Mouse (Mus musculus): ENCODE results near the gene Gins2. TPM values are rescaled to one million over a fixed set of nuclear protein-coding genes. Genes with fewer than 3 reads are reported as not detected.

Gene Gins2
- total RNA-seq, 2 experiments from 2014 or later = 0.80 TPM; not detected in 1

DNA sequence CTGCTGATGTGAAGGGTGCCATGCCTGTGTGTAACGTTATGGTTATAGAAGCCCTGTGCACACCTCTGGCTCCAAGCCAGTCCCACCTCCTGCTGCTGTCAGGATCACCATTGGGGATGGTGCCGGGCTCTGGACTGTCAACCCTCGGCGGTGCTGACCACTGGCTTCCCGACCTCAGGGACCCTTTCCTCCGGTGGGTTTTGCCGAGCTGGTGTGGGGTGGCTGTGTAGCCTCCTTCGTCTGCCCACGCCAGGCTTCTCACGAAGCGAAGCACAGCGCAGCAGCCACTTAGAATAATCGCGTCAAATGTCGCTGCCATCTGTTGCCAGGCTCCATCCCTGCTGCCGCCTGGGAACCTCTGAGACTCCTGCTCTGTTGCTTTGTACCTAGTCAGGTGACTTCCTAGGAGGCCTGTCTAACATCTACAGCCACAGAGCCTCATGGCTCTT, 40.8 kb downstream of the Gins2 start:
- no peak for DNase-seq (ENCODE audit: low spot score)

DNA sequence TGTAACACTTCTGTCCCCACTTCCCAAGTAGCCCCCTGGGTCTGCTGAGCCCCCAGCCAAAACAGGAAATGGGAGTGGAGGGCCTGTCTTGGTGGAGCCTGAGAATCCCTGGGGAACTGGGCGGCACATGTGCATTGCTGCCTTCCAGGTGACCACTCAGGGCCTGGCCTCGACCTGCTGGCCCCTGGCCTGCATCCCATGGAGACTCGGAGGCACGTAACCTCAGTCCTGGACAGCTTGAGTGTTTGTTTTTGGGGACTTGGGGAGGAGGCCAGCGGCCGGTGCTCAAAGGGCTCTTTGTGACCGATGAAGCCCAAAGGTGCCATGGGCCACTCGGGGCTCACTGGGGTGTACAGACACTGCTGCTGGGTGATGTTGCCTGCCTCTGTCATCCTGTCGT, 41.5 kb downstream of the Gins2 start:
- no peak for DNase-seq (ENCODE audit: low spot score)

DNA sequence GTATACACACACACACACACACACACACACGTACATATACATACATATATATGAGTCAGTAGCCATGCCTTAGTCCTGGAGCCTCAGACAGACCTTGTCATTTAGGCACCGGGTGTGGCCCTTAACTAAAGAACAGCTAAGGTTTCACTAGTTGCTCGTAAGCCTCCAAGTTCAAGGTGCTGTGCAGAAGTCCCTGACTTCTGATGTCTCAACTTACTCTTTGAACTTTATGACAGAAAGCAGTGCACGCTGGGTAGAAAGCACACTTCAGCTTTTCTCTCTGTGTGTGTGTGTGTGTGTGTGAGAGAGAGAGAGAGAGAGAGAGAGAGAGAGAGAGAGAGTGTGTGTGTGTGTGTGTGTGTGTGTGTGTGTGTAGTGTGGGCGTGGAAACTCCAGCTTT, 44.9 kb downstream of the Gins2 start:
- no peak for DNase-seq (ENCODE audit: low spot score)

DNA sequence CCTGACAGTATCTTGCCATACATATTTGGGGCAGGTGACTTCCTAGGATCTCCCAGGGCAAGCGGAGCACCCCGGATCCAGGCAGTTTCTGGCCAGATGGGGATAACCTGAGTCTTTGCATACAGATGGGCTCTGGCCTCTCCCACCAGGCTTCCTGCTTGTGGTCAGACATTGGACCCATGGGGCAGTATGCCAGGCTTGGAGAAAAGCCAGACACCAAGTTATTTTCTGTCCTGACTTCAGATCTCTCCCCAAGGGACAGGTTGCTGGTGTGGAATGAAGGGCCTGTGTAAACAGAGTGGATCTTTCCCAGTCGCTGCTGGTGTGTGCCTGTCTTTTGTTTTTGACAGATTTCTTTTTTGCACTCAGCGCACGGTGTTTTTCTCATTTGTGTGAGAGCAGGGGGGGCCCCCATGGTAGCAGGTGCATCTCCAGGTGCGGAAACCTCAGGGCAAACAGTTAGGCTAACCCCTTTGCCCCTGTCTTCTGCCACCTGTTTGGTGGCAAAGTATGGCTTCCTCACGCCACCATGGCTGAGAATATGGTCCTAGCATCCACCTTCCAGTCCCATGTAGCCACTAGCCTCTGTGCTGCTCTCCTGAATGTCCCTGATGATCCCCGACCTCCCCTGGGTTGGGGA, 45.6 kb downstream of the Gins2 start:
- peak; percentile 87 for DNase-seq (ENCODE audit: low spot score)

DNA sequence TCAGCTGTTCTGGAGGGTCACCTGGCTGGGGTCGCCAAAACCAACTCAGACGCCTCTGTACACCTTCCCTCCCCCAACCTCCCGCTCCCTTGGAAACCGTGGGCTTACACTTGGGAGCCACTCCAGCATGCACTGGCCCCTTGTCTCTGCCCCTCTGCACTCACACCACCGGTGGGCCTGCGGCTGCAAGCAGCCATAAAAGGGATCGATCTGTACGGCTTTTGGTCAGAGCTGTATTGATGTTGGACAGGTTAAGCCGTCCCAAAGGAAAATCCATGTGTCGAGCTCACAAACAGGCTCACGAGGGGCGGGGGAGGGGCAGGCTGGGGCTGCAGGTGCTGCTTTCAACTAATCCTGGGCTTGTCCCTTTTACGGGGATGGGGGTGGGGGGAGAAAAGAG, 46.1 kb downstream of the Gins2 start:
- DNase-seq (ENCODE audit: low spot score) = no peak

DNA sequence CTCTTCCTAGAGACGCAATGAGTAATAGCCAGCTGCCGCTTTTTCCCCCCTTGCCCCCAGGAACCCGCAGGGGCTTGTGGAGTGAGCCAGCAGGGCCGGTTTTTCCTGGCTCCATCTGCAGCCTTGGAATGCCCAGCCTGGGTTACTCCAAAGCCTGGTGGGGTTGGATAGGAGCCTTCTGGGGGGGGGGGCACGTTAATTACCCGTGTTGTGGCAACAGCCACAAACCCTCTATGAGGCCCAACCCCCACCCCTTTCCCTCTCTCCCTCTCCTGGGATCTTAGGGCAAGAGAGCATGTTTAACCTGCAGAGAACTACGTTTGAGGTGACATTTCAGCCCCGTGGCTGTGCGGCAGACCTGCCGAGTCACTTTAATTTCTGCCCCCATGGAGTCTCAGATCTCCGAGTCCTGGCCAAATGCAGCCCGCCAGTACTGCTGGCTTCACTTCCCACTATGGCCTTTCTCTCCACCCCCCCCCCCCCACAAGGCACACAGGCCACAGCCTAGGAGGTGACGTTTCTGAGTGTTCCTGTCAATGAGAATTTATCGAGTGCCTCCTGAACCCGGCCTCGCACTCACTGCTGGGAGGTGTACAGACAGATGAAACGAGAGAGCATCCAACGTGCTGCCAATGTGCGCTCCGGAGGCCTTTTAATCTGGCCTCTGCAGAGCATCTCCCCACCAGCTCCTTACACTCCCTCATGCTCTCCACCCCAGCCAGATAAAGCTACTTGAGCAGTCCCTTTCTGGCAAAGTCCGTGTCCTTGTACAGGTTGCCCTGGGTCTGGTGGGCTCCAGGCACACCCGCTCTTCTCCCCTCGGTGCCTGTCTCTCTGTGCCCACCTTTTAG, 49.1 kb downstream of the Gins2 start:
- peak; percentile 73 for DNase-seq (ENCODE audit: low spot score)

DNA sequence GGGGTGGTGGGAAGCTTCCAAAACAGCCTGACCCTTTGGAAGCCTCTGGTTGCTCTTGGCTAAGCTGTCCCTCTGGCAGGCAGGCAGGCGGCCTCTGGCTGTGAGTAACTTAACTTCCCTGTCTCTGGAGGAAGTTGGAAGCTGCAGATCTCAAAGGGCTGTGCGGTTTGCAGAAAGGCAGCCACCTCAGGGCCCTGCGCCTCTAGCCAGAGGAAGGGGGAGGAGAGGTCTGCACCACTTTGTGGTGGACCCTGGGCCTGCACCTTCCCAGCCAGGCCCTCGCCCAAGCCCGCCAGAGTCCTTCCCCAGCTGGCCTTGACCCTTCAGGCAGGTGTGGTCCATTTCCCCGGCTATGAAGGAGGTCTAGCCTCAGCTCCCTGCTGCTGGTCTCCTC, 49.7 kb downstream of the Gins2 start:
- no peak for DNase-seq (ENCODE audit: low spot score)

DNA sequence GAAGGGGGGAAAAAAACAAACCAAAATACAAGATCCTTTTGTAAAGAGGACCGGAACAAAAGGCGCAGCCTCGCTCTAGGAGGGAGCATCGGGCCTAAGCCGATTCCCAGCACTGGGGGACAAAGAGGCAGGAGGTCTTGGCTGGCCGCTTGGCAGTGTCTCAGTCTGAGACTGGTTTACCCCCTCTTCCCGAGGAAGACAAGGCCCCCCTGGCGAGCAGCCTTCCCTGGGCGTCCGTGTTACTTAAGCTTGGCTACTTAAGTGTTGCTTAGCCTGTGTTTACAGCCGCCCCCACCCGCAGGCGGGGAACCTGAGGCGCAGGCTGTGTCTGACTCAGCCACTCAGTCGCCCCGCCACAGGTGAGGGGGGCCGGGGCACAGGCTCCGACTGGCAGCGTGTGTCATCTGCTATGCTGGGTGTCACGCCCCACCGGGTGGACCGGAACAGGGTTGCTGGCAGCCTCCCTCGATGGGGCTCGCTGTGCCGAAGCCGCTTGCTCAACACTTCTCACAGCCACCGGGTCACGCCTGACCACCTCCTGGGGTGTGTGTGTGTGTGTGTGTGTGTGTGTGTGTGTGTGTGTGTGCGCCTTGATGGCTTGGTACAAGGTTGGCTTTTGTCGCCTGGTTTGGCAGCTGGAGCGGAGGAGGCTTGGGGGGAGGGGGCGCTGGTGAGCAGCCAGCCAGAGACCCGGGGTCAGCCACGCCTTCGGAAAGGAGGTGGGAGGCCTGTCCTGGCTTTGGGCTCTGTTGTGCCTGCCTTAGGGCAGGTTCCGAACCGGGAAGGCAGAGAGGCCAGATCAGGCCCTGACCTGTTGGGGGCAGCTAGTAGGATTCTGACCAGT, 50.5 kb downstream of the Gins2 start:
- DNase-seq (ENCODE audit: low spot score) = peak; percentile 89

DNA sequence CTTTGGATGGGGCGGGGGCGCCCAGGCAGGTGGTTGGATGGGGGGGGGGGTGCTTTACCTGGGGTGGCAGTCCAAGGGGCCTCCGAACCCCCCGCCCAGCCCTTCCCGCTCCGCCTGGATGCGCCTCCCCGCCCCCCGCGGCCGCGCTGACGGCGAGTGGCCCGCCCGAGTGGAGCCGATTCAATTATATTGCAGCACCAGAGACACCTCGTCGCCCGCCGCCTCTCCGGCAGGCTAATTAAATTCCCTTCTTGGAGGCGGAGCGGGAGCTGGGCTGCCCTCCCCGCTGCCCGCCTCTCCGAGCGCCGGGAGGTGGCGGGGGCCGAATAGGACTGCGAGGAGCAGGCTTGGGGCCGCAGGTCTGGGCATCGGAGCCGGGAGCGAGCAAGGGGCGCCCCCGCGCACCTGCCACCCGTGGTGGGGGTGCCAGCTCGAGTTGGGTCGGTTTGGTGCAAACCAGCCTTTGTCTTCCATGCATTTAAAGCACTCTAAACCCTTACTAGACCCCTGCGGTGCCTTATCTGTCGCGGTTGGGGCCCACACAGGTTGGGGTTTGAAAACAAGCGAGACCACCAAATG, 51.2 kb downstream of the Gins2 start:
- peak; percentile 59 for DNase-seq (ENCODE audit: low spot score)

DNA sequence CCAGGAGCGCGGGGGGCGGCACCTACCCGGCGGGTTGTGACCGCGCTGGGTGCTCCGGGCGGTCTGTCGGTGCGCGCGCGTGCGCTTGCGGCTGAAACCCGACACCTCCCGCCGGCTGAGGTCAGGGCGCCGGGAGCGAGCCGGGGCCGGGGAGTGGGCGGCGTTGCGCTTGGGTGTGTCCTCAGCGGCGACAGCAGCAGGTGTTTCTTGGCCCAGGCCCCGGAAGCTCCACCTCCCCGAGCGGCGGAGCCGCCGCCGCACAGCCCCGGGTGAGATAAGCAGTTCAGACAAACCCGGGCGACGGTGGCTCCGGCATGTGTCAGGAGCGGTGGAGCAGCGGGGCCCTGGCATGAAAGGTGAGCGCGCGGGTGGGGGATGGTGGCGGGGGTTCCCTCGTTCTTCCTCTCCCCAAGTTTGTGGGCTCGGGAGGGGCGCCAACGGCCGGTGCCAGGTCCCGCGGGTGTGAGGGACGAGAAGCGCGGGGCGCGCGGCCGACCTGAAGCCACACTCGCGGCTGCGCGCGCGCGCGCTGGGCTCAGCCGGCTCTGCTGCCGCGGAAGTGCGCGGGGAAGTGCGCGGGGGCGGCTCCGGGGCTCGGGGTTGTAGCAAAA, 51.8 kb downstream of the Gins2 start:
- peak; percentile 86 for DNase-seq (ENCODE audit: low spot score)

DNA sequence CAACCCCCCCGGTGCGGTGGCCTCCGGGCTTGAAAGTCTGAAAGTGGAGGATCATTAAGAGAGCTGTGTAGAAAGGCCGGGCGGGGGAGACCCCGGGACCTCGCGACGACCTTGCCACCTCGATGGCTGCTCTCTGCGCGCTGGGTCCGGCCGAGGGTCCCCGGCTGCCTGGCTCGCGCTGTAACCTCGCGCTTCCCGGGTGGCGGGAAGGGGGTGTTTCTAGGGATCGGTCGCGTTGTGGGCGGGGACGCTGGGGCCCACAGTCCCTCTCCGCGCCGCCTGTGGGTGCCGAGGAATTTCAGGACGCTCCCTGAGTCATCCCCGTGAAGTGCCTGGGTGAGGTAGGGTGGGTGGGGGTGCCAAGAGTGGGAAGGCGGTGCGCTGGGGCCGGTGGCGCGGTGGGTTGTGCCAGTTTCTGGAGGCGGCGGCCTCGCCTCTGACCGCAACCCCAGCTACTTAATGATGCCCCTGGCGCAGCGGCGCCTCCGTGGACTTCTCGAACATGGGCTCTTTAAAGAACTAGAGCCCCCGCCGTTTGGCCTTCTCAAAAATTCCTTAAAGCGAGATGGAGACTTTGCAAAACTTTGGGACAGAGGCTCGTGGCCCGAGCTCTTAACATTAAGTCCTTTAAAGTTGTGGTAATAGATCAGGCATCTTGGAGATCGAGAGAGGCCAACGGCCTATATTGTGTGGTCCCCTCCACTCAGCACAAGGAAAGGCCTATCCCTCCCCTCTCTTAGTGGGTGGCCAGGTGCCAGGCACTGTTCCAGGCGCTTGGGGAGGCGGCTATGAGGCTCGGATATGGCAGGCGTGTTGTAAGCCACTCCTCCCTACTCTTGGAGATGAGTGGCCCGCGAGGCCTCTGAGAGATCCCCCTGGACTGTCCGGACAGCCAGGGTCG, 52.5 kb downstream of the Gins2 start:
- no peak for DNase-seq (ENCODE audit: low spot score)

DNA sequence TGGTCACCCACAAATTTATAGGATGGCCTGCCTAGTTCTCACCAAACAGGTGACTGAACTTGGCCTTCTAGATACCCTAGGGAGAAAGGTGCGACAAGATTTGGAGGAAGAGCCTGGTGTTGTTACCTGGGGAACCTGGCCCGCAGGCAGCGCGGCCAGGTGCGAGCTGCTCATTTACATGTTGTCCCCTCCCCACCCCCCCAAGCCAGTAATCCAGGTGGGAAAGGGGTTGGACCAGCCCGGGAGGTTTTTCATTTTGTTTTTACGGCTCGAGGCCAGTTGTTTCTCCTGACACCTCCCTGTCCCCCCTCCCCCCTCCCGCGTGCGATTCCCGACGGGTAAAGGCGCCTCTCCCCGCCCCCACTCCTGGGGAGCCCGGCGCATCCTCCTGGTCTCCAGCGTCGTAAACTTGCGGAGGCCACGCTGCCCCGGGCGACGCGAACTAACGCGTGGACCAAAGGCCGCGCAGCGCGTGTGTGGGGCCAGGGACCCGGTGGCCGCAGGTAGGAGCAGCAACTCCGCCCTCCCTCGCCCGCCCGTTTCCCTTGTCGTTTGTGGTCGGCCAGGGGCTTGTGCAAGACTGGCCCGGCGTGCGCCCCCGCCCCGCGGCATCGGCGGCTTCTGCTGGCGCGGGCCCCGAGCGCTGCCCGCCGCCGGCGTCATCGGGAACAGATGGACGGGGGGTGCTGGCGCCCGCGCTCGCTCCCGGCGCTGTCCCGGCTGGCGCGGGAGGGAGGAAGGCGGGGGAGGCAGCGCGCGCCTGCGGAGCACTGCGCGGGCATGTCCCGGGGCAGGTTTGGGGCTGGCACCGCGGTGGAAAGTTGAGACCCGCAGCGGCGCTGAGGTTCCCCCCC, 53.4 kb downstream of the Gins2 start:
- peak; percentile 61 for DNase-seq (ENCODE audit: low spot score)

DNA sequence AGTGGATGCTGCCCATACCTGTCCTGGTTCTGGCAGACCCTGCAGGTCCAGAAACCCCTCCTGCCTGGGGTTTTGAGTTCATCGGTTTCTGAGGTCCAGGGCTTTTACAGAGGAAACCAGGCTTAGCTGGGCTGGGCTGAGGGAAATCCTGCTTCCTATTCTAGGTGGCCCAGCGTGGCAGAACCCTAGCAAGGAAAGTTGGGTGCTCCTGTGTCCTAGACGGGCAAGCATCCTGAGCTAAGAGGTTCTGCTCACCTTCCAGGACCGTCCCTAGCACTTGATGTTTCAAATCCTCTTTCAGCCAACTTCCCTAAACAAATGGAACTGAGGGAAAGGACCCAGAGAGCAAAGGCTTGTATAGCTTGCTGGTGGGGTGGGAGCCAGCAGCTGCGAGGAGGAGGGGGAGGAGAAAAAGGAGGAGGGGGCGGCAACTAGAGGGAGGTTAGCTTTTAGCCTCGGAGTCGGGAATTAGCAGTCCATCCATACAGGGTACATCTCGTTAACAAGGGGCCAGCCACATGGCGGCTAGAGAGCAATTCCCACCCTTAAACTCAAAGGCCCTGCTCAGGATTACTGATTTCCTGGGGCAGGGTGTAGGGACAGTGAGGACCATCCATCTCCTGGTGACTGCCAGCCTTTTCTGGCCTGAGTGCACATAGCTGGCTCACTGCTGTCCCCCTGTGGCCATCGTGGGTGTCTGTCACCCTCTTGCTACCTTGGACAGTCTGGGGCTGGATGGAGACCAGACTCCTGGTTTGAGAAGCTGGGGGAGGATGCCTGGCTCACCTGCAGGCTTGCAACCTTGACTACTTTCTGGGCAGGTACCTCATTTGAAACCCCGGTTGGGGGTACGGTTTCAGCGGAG, 54.4 kb downstream of the Gins2 start:
- peak; percentile 88 for DNase-seq (ENCODE audit: low spot score)

DNA sequence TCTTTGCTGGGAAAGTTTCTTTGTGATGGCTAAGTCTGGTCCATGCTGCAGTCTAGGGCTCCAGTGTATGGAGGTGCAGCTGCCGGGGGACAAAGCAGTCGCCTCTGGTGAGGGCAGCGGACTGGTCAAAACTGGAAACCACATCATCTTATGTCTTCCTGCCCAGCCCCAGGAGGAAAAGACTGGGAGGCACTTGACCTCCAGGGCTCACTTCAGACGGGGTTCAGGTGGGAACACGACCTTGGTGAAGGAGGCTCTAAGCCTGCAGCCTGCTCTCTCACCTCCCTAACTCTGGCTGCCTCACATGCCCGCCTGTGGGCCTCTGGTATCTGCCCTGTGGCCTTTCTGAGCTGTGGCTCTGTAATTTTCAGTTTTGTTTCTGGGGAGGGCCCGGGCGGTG, 55.0 kb downstream of the Gins2 start:
- no peak for DNase-seq (ENCODE audit: low spot score)

DNA sequence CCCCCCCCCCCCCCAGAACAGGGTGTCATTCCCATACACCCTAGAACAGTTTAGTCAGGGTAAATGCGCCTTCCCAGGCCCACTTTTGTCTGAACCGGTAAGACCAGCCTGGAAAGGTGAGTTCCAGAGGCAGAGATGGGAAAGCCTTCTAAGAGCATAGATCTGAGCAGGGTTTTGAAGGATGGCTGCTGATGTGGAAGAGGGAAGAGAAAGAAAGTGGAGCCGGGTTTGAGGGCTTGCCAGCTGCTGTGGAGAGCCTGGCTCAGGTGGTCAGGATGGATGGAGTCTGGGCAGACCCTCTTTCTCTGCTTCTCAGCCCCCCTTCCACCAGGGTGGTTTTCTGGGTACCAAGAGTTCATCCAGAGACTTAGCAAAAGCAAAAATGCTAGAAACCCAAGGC, 55.7 kb downstream of the Gins2 start:
- no peak for DNase-seq (ENCODE audit: low spot score)

DNA sequence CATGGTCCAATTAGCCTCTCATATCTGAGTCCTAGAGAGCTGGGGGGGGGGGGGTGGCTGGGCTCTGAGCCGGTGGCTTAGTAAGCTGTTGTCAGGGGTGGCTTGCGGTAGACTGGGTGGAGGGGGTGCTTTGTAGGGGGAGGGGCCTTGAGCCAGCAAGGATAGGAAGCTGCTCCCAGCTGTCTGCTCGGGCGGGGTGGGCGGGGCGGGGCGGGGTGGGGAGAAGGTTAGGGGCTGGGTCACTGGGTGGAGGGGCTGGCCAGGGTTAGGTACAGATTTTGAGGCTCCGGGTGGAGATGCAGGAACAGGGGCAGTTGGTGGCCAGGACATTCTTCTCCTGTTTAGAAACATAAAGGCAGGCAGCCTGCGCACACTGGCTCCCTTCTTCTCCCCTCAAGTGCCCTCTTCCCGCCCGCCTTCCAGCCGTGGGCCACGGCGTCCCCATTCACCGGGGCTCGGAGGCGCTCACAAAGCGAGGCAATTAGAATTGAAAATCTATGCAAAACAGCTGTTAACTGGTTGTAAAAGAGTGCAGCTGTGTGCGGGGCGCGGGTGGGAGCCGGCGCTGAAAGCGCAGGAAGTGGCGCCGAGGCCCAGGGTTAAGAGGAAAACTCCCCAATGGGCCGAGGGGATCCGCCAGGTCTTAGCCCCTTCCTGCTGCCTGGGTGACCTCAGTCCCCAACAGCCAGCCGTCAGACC, 56.4 kb downstream of the Gins2 start:
- no peak for DNase-seq (ENCODE audit: low spot score)

DNA sequence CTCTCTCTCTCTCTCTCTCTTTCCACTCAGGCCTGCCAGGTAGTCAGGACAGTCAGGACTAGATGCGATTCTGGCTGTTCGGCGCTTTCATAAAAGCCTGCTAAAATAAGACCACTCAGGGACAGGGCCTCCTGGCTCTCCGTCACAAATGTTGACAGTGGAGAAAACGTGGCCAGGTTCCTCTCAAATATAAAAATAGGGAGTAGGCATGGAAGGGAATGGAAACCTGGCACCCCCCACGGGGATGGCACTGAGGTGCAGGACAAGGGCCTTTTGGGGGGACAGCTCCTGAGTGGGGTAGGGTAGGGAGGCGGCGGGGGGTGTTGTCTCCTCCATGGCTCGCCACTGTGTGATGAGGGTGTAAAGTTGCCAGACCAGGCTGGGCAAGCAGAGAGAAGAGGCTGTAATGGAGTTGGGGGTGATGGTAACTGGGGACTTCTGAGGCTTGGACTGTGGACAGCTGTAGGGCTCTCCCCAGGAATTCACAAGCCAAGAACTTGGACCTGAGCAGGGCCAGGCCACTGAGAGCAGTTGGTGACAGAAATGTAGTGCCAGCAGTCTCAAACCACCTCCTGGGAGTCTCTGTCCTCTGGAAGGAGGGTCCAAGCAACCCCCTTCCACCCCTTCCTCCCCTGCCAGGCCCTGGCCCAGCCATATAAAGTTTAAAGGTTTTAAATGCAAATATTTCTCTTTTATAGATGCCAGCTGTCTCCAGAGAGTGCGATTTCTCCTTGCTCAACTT, 57.2 kb downstream of the Gins2 start:
- DNase-seq (ENCODE audit: low spot score) = peak; percentile 47

Measured in gastrocnemius, adult 18-20 months (tissue).